Mouse (Mus musculus) right cerebral cortex, postnatal 10 days (tissue): ENCODE measurements around the gene Cacnb2.

ENCODE experiments used
- DNase-seq, 2 experiments: peaks; one replicate each; pipeline ENCODE4 v3.0.0; 2021; ENCODE audit warnings: low spot score in 2 of 2

Cacnb2 gene

GRCm38 (mm10) chr2:14602788-14603187, at the start of gene Cacnb2:
Gene Cacnb2 (plus strand): TSS chr2:14603088.
- DNase-seq, result no peak

GRCm38 (mm10) chr2:14568020-14568419, 34.9 kb upstream of the Cacnb2 start:
- no peak for DNase-seq

- no peak for DNase-seq
These were observed 31.6 kb upstream of the Cacnb2 start for GRCm38 (mm10) chr2:14571300-14571699.

- DNase-seq, result no peak
These were observed 13.3 kb upstream of the Cacnb2 start for GRCm38 (mm10) chr2:14589541-14589940.

- DNase-seq, result no peak
These were observed 4.9 kb upstream of the Cacnb2 start for GRCm38 (mm10) chr2:14597909-14598563.

GRCm38 (mm10) chr2:14603784-14604781, 1.2 kb downstream of the Cacnb2 start:
- peak; percentile 59 to 73 for DNase-seq

GRCm38 (mm10) chr2:14604791-14605190, 1.9 kb downstream of the Cacnb2 start:
- peak; percentile 36 to 38 for DNase-seq

GRCm38 (mm10) chr2:14605207-14605606, 2.3 kb downstream of the Cacnb2 start:
- DNase-seq, result no peak

GRCm38 (mm10) chr2:14608606-14609005, 5.7 kb downstream of the Cacnb2 start:
- DNase-seq, result peak; percentile 25 to 39

- no peak for DNase-seq
These were observed 9.8 kb downstream of the Cacnb2 start for GRCm38 (mm10) chr2:14612705-14613104.

GRCm38 (mm10) chr2:14616361-14616760, 13.5 kb downstream of the Cacnb2 start:
- no peak for DNase-seq

GRCm38 (mm10) chr2:14620120-14620853, 17.4 kb downstream of the Cacnb2 start:
- DNase-seq, result no peak

GRCm38 (mm10) chr2:14620891-14621290, 18.0 kb downstream of the Cacnb2 start:
- no peak for DNase-seq

- no peak for DNase-seq
These were observed 20.9 kb downstream of the Cacnb2 start for GRCm38 (mm10) chr2:14623820-14624219.

GRCm38 (mm10) chr2:14629814-14630492, 27.1 kb downstream of the Cacnb2 start:
- no peak for DNase-seq

- peak; percentile 31 for DNase-seq
These were observed 28.7 kb downstream of the Cacnb2 start for GRCm38 (mm10) chr2:14631590-14631989.

- no peak for DNase-seq
These were observed 30.3 kb downstream of the Cacnb2 start for GRCm38 (mm10) chr2:14633202-14633601.

- no peak for DNase-seq
These were observed 36.4 kb downstream of the Cacnb2 start for GRCm38 (mm10) chr2:14639266-14639665.

GRCm38 (mm10) chr2:14639877-14640276, 37.0 kb downstream of the Cacnb2 start:
- no peak for DNase-seq

- peak; percentile 51 to 80 for DNase-seq
These were observed 38.2 kb downstream of the Cacnb2 start for GRCm38 (mm10) chr2:14641040-14641439.

GRCm38 (mm10) chr2:14651268-14651667, 48.4 kb downstream of the Cacnb2 start:
- DNase-seq, result no peak
